Comparison of ENCODE assay signal across 17 mouse cellular contexts in genomic region chr10:36897900-36898600, GRCm38 (mm10).
DNase-seq lines count a peak whose midpoint lies in the region; ATAC-seq and TF ChIP-seq lines count a peak whose summit lies in the region.
"Had no signal": no experiment of that assay in that cellular context is flagged by ENCODE, and none has a peak within 500 bp of the region (broad histone marks: within the 10 kb centered on the region; RNA-seq: fewer than 3 reads in every experiment).

No protein-coding gene starts in this region.

- no peak for TF ChIP-seq EP300 in lung, postnatal 0 days (IDR thresholded peaks at IDR 0.05)

- no peak for TF ChIP-seq CTCF in lung, embryonic 14.5 days (IDR thresholded peaks at IDR 0.05; ENCODE audit: low read depth)
- TF ChIP-seq CTCF in lung, postnatal 0 days (IDR thresholded peaks at IDR 0.05), result no peak

- peak; percentile 3 for DNase-seq in embryonic facial prominence, embryonic 11.5 days (ENCODE audit: low spot score)
- no peak for DNase-seq in embryonic facial prominence, embryonic 10.5 days (ENCODE audit: low spot score)
- no peak for DNase-seq in heart, adult 18-20 months
- peak; percentile 7 for DNase-seq in lung, embryonic 14.5 days
- DNase-seq in lung, postnatal 0 days (ENCODE audit: low spot score), result no peak
- DNase-seq in heart, postnatal 4 days, result peak; percentile 9
- DNase-seq: adrenal gland, postnatal 25 days; cerebellum, postnatal 36 days; kidney, adult 9 months; lung, postnatal 14 days had no signal

- H3K9me3 ChIP-seq in embryonic facial prominence, embryonic 11.5 days (replicated peaks; ENCODE audit: control insufficient read depth, low read length), result no peaks in the 10 kb centered on the region
- no peaks in the 10 kb centered on the region for H3K9me3 ChIP-seq in embryonic facial prominence, embryonic 10.5 days
- no peaks in the 10 kb centered on the region for H3K9me3 ChIP-seq in heart, embryonic 16.5 days (replicated peaks; ENCODE audit: control insufficient read depth, low read length)
- H3K9me3 ChIP-seq in lung, embryonic 14.5 days (ENCODE audit: low read depth, low read length), result no peaks in the 10 kb centered on the region
- no peaks in the 10 kb centered on the region for H3K9me3 ChIP-seq in lung, postnatal 0 days (ENCODE audit: low read length)
- no peaks in the 10 kb centered on the region for H3K9me3 ChIP-seq in kidney, embryonic 14.5 days (ENCODE audit: control insufficient read depth, low read length)
- H3K9me3 ChIP-seq: embryonic facial prominence, embryonic 12.5 days had no signal

- no peaks in the 10 kb centered on the region for H3K4me1 ChIP-seq in embryonic facial prominence, embryonic 11.5 days (ENCODE audit: control insufficient read depth, insufficient read depth, low read length)
- 0 out of 2 replicates have a peak, but pooled peaks cover 6% of the 10 kb centered on the region for H3K4me1 ChIP-seq in embryonic facial prominence, embryonic 10.5 days
- peaks cover 9% of the 10 kb centered on the region for H3K4me1 ChIP-seq in heart, embryonic 16.5 days (ENCODE audit: control insufficient read depth, insufficient read depth, low read length)
- H3K4me1 ChIP-seq in lung, embryonic 14.5 days (ENCODE audit: insufficient read depth), result no peaks in the 10 kb centered on the region
- H3K4me1 ChIP-seq in lung, postnatal 0 days (ENCODE audit: insufficient read depth, low read depth, low read length), result no peaks in the 10 kb centered on the region
- H3K4me1 ChIP-seq in kidney, embryonic 14.5 days (ENCODE audit: control insufficient read depth, insufficient read depth, low read length), result no peaks in the 10 kb centered on the region

- no peaks in the 10 kb centered on the region for H3K27me3 ChIP-seq in embryonic facial prominence, embryonic 11.5 days (ENCODE audit: control insufficient read depth, insufficient read depth, low read length)
- H3K27me3 ChIP-seq in embryonic facial prominence, embryonic 10.5 days (replicated peaks; ENCODE audit: low read depth, poor library complexity, severe bottlenecking), result no peaks in the 10 kb centered on the region
- no peaks in the 10 kb centered on the region for H3K27me3 ChIP-seq in heart, embryonic 16.5 days (ENCODE audit: control insufficient read depth, insufficient read depth, low read length)
- no peaks in the 10 kb centered on the region for H3K27me3 ChIP-seq in lung, embryonic 14.5 days (ENCODE audit: insufficient read depth, low read length)
- H3K27me3 ChIP-seq in lung, postnatal 0 days (replicated peaks; ENCODE audit: insufficient read depth, low read length), result no peaks in the 10 kb centered on the region
- H3K27me3 ChIP-seq in kidney, embryonic 14.5 days (ENCODE audit: control insufficient read depth, insufficient read depth, low read length), result no peaks in the 10 kb centered on the region
- H3K27me3 ChIP-seq: CH12.LX; embryonic facial prominence, embryonic 12.5 days had no signal

- H3K36me3 ChIP-seq in embryonic facial prominence, embryonic 11.5 days (replicated peaks; ENCODE audit: control insufficient read depth, insufficient read depth, low read depth, low read length), result no peaks in the 10 kb centered on the region
- no peaks in the 10 kb centered on the region for H3K36me3 ChIP-seq in embryonic facial prominence, embryonic 10.5 days (replicated peaks)
- no peaks in the 10 kb centered on the region for H3K36me3 ChIP-seq in heart, embryonic 16.5 days (ENCODE audit: control insufficient read depth, insufficient read depth)
- H3K36me3 ChIP-seq in lung, embryonic 14.5 days (ENCODE audit: insufficient read depth), result no peaks in the 10 kb centered on the region
- H3K36me3 ChIP-seq in lung, postnatal 0 days (ENCODE audit: insufficient read depth, low read length), result no peaks in the 10 kb centered on the region
- no peaks in the 10 kb centered on the region for H3K36me3 ChIP-seq in kidney, embryonic 14.5 days (ENCODE audit: control insufficient read depth, insufficient read depth, low read length)
- H3K36me3 ChIP-seq: embryonic facial prominence, embryonic 12.5 days had no signal

- no peak overlapping the region for H3K4me2 ChIP-seq in embryonic facial prominence, embryonic 11.5 days (ENCODE audit: low read depth, low read length)
- H3K4me2 ChIP-seq in heart, embryonic 16.5 days (ENCODE audit: low read depth, low read length), result 0 out of 2 replicates have a peak overlapping the region, but pooled peaks have one; percentile 7
- H3K4me2 ChIP-seq in lung, embryonic 14.5 days, result no peak overlapping the region
- no peak overlapping the region for H3K4me2 ChIP-seq in lung, postnatal 0 days (replicated peaks; ENCODE audit: low read depth, low read length)
- H3K4me2 ChIP-seq in kidney, embryonic 14.5 days (replicated peaks; ENCODE audit: low read depth, low read length), result no peak overlapping the region
- H3K4me2 ChIP-seq: embryonic facial prominence, embryonic 12.5 days had no signal

- no peak overlapping the region for H3K4me3 ChIP-seq in embryonic facial prominence, embryonic 11.5 days (ENCODE audit: low read depth, low read length)
- H3K4me3 ChIP-seq in embryonic facial prominence, embryonic 10.5 days, result no peak overlapping the region
- H3K4me3 ChIP-seq in heart, embryonic 16.5 days (ENCODE audit: low read length), result no peak overlapping the region
- H3K4me3 ChIP-seq in lung, embryonic 14.5 days (ENCODE audit: low read depth, low read length), result no peak overlapping the region
- H3K4me3 ChIP-seq in lung, postnatal 0 days (ENCODE audit: low read depth, low read length), result no peak overlapping the region
- no peak overlapping the region for H3K4me3 ChIP-seq in kidney, embryonic 14.5 days (ENCODE audit: low read length)
- H3K4me3 ChIP-seq: embryonic facial prominence, embryonic 12.5 days had no signal

- no peak overlapping the region for H3K9ac ChIP-seq in embryonic facial prominence, embryonic 11.5 days (replicated peaks; ENCODE audit: low read length)
- H3K9ac ChIP-seq in heart, embryonic 16.5 days (ENCODE audit: low read length), result no peak overlapping the region
- no peak overlapping the region for H3K9ac ChIP-seq in lung, embryonic 14.5 days
- no peak overlapping the region for H3K9ac ChIP-seq in lung, postnatal 0 days (replicated peaks; ENCODE audit: low read depth)
- no peak overlapping the region for H3K9ac ChIP-seq in kidney, embryonic 14.5 days (ENCODE audit: low read depth, low read length)
- H3K9ac ChIP-seq: embryonic facial prominence, embryonic 12.5 days; liver, embryonic 14.5 days had no signal

- ATAC-seq in embryonic facial prominence, embryonic 11.5 days (replicated peaks; ENCODE audit: insufficient number of reproducible peaks, low FRiP score, low TSS enrichment, low read depth), result no peak
- no peak for ATAC-seq in heart, embryonic 16.5 days (replicated peaks; ENCODE audit: extremely low read depth, insufficient read depth, low FRiP score)
- ATAC-seq in lung, embryonic 14.5 days (ENCODE audit: insufficient read depth), result no peak
- no peak for ATAC-seq in lung, postnatal 0 days
- no peak for ATAC-seq in kidney, embryonic 14.5 days (ENCODE audit: low FRiP score, low TSS enrichment)
- ATAC-seq: activated CD4-positive, CD25-positive, alpha-beta regulatory T cell, adult 4 months; inflammation-experienced regulatory T-cells, adult 6 months had no signal

- H3K27ac ChIP-seq in embryonic facial prominence, embryonic 11.5 days (replicated peaks; ENCODE audit: low read depth, low read length), result no peak overlapping the region
- H3K27ac ChIP-seq in embryonic facial prominence, embryonic 10.5 days (replicated peaks), result no peak overlapping the region
- peak overlapping the region; percentile 34; the same call in 1 of the 2 replicates for H3K27ac ChIP-seq in heart, embryonic 16.5 days (ENCODE audit: low read length)
- H3K27ac ChIP-seq in lung, embryonic 14.5 days (ENCODE audit: low read depth), result no peak overlapping the region
- H3K27ac ChIP-seq in lung, postnatal 0 days (ENCODE audit: low read length), result no peak overlapping the region
- no peak overlapping the region for H3K27ac ChIP-seq in kidney, embryonic 14.5 days (ENCODE audit: low read depth, low read length)
- H3K27ac ChIP-seq: embryonic facial prominence, embryonic 12.5 days; liver, embryonic 14.5 days had no signal

- 65% methylated on average over 6 of the region's 6 CpGs for WGBS in embryonic facial prominence, embryonic 11.5 days
- 75% methylated on average over 6 of the region's 6 CpGs for WGBS in embryonic facial prominence, embryonic 10.5 days
- 27% methylated on average over 6 of the region's 6 CpGs for WGBS in heart, embryonic 16.5 days
- WGBS in lung, embryonic 14.5 days, result 36% methylated on average over 6 of the region's 6 CpGs
- 53% methylated on average over 6 of the region's 6 CpGs for WGBS in lung, postnatal 0 days
- 56% methylated on average over 6 of the region's 6 CpGs for WGBS in kidney, embryonic 14.5 days

Comparison
In these comparisons a context has a peak if more than half of its experiments do, and no peak if none do; other contexts are left out.
1. DNase-seq: peak in embryonic facial prominence, embryonic 11.5 days (single experiment), lung, embryonic 14.5 days (single experiment) and heart, postnatal 4 days (single experiment); none in embryonic facial prominence, embryonic 10.5 days (single experiment), heart, adult 18-20 months (0 of 2) and lung, postnatal 0 days (single experiment).